Mouse (Mus musculus): ENCODE measurements around the gene Tmem229b. TPM values are rescaled to one million over a fixed set of nuclear protein-coding genes. Genes with fewer than 3 reads are reported as not detected.
"Not testable (repeated sequence)": the region's sequence is repeated elsewhere in the genome, so short reads cannot be mapped to it uniquely, and the experiment has no call there.

Tmem229b gene
- polyA plus RNA-seq, 1 experiment, result 2.6 TPM

- Histone ChIP-seq H3K36me3 (ENCODE audit: control insufficient read depth, insufficient read depth, low read length) (no peaks in the 10 kb centered on the region), H3K27ac (ENCODE audit: control insufficient read depth, insufficient read depth, low read depth, low read length) (peak overlapping the region; percentile 54; the same call in 1 of the 2 replicates), H3K4me3 (ENCODE audit: control insufficient read depth, low read depth, low read length) (no peak overlapping the region), H3K27me3 (ENCODE audit: control insufficient read depth, insufficient read depth, low read length) (no peaks in the 10 kb centered on the region), H3K4me1 (ENCODE audit: control insufficient read depth, insufficient read depth, low read length) (no peaks in the 10 kb centered on the region)
- no peak for TF ChIP-seq CTCF (IDR thresholded peaks at IDR 0.05; ENCODE audit: control insufficient read depth, insufficient read depth, insufficient replicate concordance, low read depth, low read length)
- no peak for TF ChIP-seq POLR2A (IDR thresholded peaks at IDR 0.05; ENCODE audit: control insufficient read depth, low read depth, low read length)
These were observed 30.3 kb downstream of the Tmem229b start for GRCm38 (mm10) chr12:78977078-78977477.

DNA sequence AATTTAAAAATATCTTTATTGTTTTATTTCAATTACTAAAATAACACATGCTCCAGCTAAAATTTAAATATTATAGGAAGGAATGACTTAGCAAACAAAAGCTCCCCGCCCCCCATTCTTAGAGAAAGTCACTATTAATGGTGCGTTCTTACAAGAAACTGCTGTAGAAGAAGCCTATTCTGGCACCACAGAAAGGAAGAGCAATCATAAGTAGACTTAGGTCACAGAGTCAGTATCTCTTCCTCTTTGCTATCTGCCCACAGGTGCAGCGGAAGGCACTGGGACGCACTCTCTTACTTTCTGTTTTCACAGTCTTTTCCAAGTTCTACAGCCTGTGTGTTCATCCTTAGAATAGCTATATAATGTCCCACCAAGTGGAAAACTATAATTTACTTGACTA is 31.6 kb downstream of the Tmem229b start:
- Histone ChIP-seq H3K27ac (ENCODE audit: control insufficient read depth, insufficient read depth, low read depth, low read length) (no peak overlapping the region), H3K36me3 (ENCODE audit: control insufficient read depth, insufficient read depth, low read length) (no peaks in the 10 kb centered on the region), H3K4me3 (ENCODE audit: control insufficient read depth, low read depth, low read length) (no peak overlapping the region), H3K4me1 (ENCODE audit: control insufficient read depth, insufficient read depth, low read length) (no peaks in the 10 kb centered on the region), H3K27me3 (ENCODE audit: control insufficient read depth, insufficient read depth, low read length) (no peaks in the 10 kb centered on the region)
- TF ChIP-seq CTCF (IDR thresholded peaks at IDR 0.05; ENCODE audit: control insufficient read depth, insufficient read depth, insufficient replicate concordance, low read depth, low read length) (no peak), POLR2A (IDR thresholded peaks at IDR 0.05; ENCODE audit: control insufficient read depth, low read depth, low read length) (no peak)

DNA sequence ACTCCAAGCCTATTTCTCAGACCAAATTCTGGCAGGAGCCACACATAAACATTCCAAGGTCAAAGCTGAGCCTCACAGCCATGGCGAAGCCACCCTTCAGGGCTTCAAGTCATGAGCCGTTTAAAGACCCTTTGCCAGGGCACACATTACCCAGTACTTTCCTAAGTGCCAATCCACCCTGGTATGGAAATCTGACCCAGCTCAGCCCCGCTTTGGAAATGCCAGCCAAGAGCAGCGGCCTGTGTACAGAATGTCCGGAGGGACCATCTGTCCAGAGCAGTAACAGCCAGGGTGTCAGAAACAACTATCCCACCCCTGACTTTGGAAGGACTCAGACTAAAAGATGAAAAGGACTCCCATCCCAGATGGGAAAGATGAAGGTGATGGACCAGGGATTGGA is 32.7 kb downstream of the Tmem229b start:
- Histone ChIP-seq H3K4me3 (ENCODE audit: control insufficient read depth, low read depth, low read length) (no peak overlapping the region), H3K27me3 (ENCODE audit: control insufficient read depth, insufficient read depth, low read length) (no peaks in the 10 kb centered on the region), H3K36me3 (ENCODE audit: control insufficient read depth, insufficient read depth, low read length) (no peaks in the 10 kb centered on the region), H3K27ac (ENCODE audit: control insufficient read depth, insufficient read depth, low read depth, low read length) (no peak overlapping the region), H3K4me1 (ENCODE audit: control insufficient read depth, insufficient read depth, low read length) (no peaks in the 10 kb centered on the region)
- TF ChIP-seq CTCF (IDR thresholded peaks at IDR 0.05; ENCODE audit: control insufficient read depth, insufficient read depth, insufficient replicate concordance, low read depth, low read length) (no peak), POLR2A (IDR thresholded peaks at IDR 0.05; ENCODE audit: control insufficient read depth, low read depth, low read length) (no peak)

DNA sequence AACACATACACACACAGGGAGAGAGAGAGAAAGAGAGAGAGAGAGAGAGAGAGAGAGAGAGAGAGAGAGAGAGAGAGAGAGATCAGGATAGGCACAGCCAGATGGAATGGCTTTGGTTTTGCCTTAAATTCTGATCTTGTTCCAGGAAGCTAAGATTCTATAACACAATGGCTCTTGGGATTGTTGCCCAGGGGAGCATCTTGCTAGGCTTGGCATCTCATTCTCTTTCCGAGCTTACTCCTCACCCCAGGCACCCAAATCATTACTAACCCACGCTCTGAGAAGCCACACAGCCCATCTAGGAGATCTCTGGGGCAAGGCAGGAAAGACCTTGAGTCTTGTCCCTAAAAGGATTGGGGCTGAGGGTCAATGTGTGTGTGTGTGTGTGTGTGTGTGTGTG is 33.6 kb downstream of the Tmem229b start:
- Histone ChIP-seq H3K36me3 (ENCODE audit: control insufficient read depth, insufficient read depth, low read length) (no peaks in the 10 kb centered on the region), H3K4me1 (ENCODE audit: control insufficient read depth, insufficient read depth, low read length) (no peaks in the 10 kb centered on the region), H3K27ac (ENCODE audit: control insufficient read depth, insufficient read depth, low read depth, low read length) (no peak overlapping the region), H3K27me3 (ENCODE audit: control insufficient read depth, insufficient read depth, low read length) (no peaks in the 10 kb centered on the region), H3K4me3 (ENCODE audit: control insufficient read depth, low read depth, low read length) (no peak overlapping the region)
- TF ChIP-seq CTCF (IDR thresholded peaks at IDR 0.05; ENCODE audit: control insufficient read depth, insufficient read depth, insufficient replicate concordance, low read depth, low read length) (no peak), POLR2A (IDR thresholded peaks at IDR 0.05; ENCODE audit: control insufficient read depth, low read depth, low read length) (no peak)

GRCm38 (mm10) chr12:78971649-78972048 is 35.8 kb downstream of the Tmem229b start:
- no peak overlapping the region for H3K4me3 ChIP-seq (ENCODE audit: control insufficient read depth, low read depth, low read length)
- no peak overlapping the region for H3K27ac ChIP-seq (ENCODE audit: control insufficient read depth, insufficient read depth, low read depth, low read length)

GRCm38 (mm10) chr12:78970725-78971124 is 36.7 kb downstream of the Tmem229b start:
- Histone ChIP-seq H3K4me1 (ENCODE audit: control insufficient read depth, insufficient read depth, low read length) (no peaks in the 10 kb centered on the region), H3K4me3 (ENCODE audit: control insufficient read depth, low read depth, low read length) (no peak overlapping the region), H3K27ac (ENCODE audit: control insufficient read depth, insufficient read depth, low read depth, low read length) (no peak overlapping the region), H3K27me3 (ENCODE audit: control insufficient read depth, insufficient read depth, low read length) (no peaks in the 10 kb centered on the region), H3K36me3 (ENCODE audit: control insufficient read depth, insufficient read depth, low read length) (no peaks in the 10 kb centered on the region)
- TF ChIP-seq POLR2A (IDR thresholded peaks at IDR 0.05; ENCODE audit: control insufficient read depth, low read depth, low read length) (no peak), CTCF (IDR thresholded peaks at IDR 0.05; ENCODE audit: control insufficient read depth, insufficient read depth, insufficient replicate concordance, low read depth, low read length) (no peak)

More at GRCm38 (mm10) chr12:78971649-78972048, 35.8 kb downstream of the Tmem229b start:
- TF ChIP-seq POLR2A (IDR thresholded peaks at IDR 0.05; ENCODE audit: control insufficient read depth, low read depth, low read length) (no peak), CTCF (IDR thresholded peaks at IDR 0.05; ENCODE audit: control insufficient read depth, insufficient read depth, insufficient replicate concordance, low read depth, low read length) (no peak)
- H3K27me3 ChIP-seq (ENCODE audit: control insufficient read depth, insufficient read depth, low read length), result no peaks in the 10 kb centered on the region
- no peaks in the 10 kb centered on the region for H3K36me3 ChIP-seq (ENCODE audit: control insufficient read depth, insufficient read depth, low read length)
- H3K4me1 ChIP-seq (ENCODE audit: control insufficient read depth, insufficient read depth, low read length), result no peaks in the 10 kb centered on the region

DNA sequence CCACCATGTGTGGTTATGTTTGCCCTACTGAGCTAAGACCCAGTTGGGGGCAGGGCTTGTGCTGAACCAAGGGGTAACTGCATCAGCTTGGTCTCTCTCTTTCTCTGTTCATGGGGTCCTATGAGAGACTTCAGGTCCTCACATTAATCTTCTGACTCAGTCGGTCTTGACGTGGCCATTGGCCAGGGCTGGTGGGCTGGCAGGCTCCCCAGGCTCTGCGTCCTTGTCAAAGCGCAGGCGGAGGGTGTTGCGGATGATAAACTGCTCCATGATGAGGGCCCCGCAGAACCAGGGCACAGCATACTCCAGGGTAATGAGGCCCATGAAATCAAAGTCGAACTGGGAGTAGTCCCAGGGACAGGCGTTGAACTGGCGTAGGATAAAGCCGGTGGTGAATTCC is 42.9 kb downstream of the Tmem229b start:
- not testable (repeated sequence) for H3K36me3 ChIP-seq (ENCODE audit: control insufficient read depth, insufficient read depth, low read length); H3K4me3 ChIP-seq (ENCODE audit: control insufficient read depth, low read depth, low read length); H3K27me3 ChIP-seq (ENCODE audit: control insufficient read depth, insufficient read depth, low read length); H3K27ac ChIP-seq (ENCODE audit: control insufficient read depth, insufficient read depth, low read depth, low read length); H3K4me1 ChIP-seq (ENCODE audit: control insufficient read depth, insufficient read depth, low read length)

- Histone ChIP-seq H3K27me3 (ENCODE audit: control insufficient read depth, insufficient read depth, low read length) (no peaks in the 10 kb centered on the region), H3K27ac (ENCODE audit: control insufficient read depth, insufficient read depth, low read depth, low read length) (no peak overlapping the region), H3K4me3 (ENCODE audit: control insufficient read depth, low read depth, low read length) (no peak overlapping the region), H3K36me3 (ENCODE audit: control insufficient read depth, insufficient read depth, low read length) (no peaks in the 10 kb centered on the region), H3K4me1 (ENCODE audit: control insufficient read depth, insufficient read depth, low read length) (no peaks in the 10 kb centered on the region)
- TF ChIP-seq POLR2A (IDR thresholded peaks at IDR 0.05; ENCODE audit: control insufficient read depth, low read depth, low read length), result no peak
- TF ChIP-seq CTCF (IDR thresholded peaks at IDR 0.05; ENCODE audit: control insufficient read depth, insufficient read depth, insufficient replicate concordance, low read depth, low read length), result no peak
These were observed 51.0 kb downstream of the Tmem229b start for GRCm38 (mm10) chr12:78956405-78956804.

Data from testis, adult 2 months (tissue).